Comparison of ENCODE assay signal across 8 mouse cellular contexts in genomic region chr15:89315190-89315731, GRCm38 (mm10). TPM values are rescaled to one million over a fixed set of nuclear protein-coding genes. Genes with fewer than 3 reads are reported as not detected.
DNase-seq lines count a peak whose midpoint lies in the region; ATAC-seq lines count a peak whose summit lies in the region.

Gene Sbf1 (minus strand): TSS chr15:89315311.

- ATAC-seq in hematopoietic stem cell, adult 5-6 weeks (replicated peaks in 1 of 2; ENCODE audit: insufficient read depth in 1 of 2, low FRiP score in 2 of 2, low TSS enrichment in 1 of 2, low read depth in 1 of 2, poor library complexity in 2 of 2, severe bottlenecking in 2 of 2) = peak; percentile 96 to 98
- ATAC-seq in lung, embryonic 16.5 days (ENCODE audit: low read depth) = peak; percentile 100

- peak within 1 kb of the TSS; percentile 94 for H3K9ac ChIP-seq in lung, embryonic 16.5 days (ENCODE audit: low read length)

- H3K4me2 ChIP-seq in lung, embryonic 16.5 days (ENCODE audit: low read depth, low read length) = peak within 1 kb of the TSS; percentile 77

- no peaks in the 10 kb centered on the region for H3K27me3 ChIP-seq in lung, embryonic 16.5 days (ENCODE audit: control insufficient read depth, insufficient read depth, low read depth, low read length)

- no peaks in the 10 kb centered on the region for H3K36me3 ChIP-seq in lung, embryonic 16.5 days (ENCODE audit: control insufficient read depth, insufficient read depth, low read length)

- peak within 1 kb of the TSS; percentile 48; the same call in 1 of the 2 replicates for H3K27ac ChIP-seq in lung, embryonic 16.5 days (ENCODE audit: low read length)

- peak; percentile 80 for DNase-seq in MEL-GATA-1-ER (ENCODE audit: extremely low read depth, low read depth)
- DNase-seq in cerebellum, adult 8-10 months = peak; percentile 99
- peak; percentile 95 for DNase-seq in forelimb bud, embryonic 11.5 days (ENCODE audit: low read depth, low spot score)
- peak; percentile 90 for DNase-seq in layer of hippocampus, adult 9-10 months (ENCODE audit: low spot score)
- peak; percentile 90 for DNase-seq in ovary, postnatal 10 days (ENCODE audit: low spot score)
- peak; percentile 91 to 92 for DNase-seq in thymus, postnatal 10 days (ENCODE audit: low spot score in 2 of 2)

- 0% methylated on average over 34 of the region's 37 CpGs for WGBS in lung, embryonic 16.5 days

- H3K4me3 ChIP-seq in lung, embryonic 16.5 days (ENCODE audit: low read length) = peak within 1 kb of the TSS; percentile 97

- no peaks in the 10 kb centered on the region for H3K9me3 ChIP-seq in lung, embryonic 16.5 days (ENCODE audit: control insufficient read depth, low read length)

- H3K4me1 ChIP-seq in lung, embryonic 16.5 days (replicated peaks; ENCODE audit: control insufficient read depth, insufficient read depth, low read length) = peaks cover 16% of the 10 kb centered on the region

RNA-seq across cellular contexts. Expression of gene Sbf1, which starts in this region (rescaled TPM):
- total RNA-seq in hematopoietic stem cell, adult 5-6 weeks (2017) = 69.9 and 76.7 TPM in 2 replicates
- polyA plus RNA-seq in lung, embryonic 16.5 days (2015; fragmentation: Nextera tagmentation; extraction: Ambion mirVana) = 42.2 and 50.5 TPM in 2 replicates

Comparison
In these comparisons a context has a peak if more than half of its experiments do, and no peak if none do; other contexts are left out.
1. Peak in every context shown above with its lines: DNase-seq, ATAC-seq, H3K4me3 ChIP-seq and H3K27ac ChIP-seq.